Mouse (Mus musculus): ENCODE measurements around the gene Psapl1.

DNA sequence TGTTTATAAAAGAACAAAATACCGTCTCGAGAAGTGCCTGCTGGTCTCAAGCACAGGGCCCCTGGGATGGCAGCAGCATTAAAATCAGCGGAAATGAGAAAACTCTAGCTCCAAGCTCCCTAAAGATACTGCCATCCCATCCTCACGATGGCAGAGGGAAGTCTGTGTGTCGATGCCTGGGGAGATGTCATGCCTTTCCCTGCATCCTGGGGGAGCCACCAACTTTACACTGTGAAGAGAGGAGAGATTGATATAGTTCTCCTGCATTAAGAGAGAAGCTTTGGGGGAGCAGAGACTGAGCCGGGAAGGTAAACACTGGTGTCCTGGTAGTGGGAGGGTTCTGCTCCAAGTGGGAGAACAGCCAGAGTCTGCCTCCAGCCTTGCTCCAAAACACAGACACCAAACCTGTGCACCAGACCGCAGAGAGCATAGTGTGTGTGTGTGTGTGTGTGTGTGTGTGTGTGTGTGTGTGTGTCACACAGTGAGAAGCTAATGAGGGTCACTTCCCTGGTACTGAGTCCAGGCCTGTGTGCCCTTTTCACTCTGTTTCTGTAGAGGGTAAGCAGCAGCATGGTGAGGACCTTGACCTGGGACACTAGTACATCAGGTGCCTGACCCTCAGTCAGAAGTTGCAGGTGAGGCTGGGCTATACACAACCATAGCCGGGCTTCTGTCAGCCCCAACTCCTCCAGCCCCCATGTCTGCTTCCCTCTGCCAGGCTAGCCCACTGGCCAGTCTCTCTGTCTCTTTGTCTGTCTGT, 17.3 kb upstream of the Psapl1 start:
- TF ChIP-seq POLR2A (IDR thresholded peaks at IDR 0.05; ENCODE audit: low read depth, low read length) (no peak), CTCF (IDR thresholded peaks at IDR 0.05; ENCODE audit: extremely low read depth, insufficient read length, insufficient replicate concordance, low read depth, low read length) (no peak)

All from small intestine, adult 2 months (tissue).